Mouse (Mus musculus): ENCODE data around the gene Lama2.

Gene Lama2

DNA sequence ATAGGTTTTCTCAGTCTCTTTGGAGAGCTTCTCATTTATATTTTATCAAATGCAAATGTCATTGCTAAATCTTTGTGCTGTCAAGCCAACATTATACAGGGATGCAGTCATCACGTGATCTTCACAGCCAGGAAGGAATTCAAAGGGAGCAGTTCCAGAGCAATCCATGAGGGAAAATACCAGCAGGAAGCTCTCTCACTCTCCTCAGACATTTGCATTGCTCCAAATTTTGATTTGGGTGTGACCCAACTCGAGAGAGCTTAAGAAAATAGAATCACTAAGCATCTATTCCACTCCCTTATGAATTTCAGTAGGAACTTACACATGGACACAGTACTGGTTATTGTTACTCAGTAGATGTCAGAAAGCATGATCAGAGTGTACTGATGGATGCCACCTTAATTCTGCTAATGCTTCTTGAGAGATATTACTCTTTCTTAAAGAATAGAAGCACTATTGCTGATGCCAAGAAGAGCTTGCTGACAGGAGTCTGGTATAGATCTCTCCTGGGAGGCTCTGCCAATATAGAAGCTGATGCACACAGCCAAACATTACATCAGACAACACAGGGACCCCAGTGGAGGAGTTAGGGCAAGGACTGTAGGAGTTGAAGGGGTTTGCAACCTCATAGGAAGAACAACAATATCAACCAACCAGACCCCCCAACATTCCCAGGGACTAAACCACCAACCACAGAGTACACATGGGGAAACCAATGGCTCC, 236.5 kb downstream of the Lama2 start:
- DNase-seq = no peak

DNA sequence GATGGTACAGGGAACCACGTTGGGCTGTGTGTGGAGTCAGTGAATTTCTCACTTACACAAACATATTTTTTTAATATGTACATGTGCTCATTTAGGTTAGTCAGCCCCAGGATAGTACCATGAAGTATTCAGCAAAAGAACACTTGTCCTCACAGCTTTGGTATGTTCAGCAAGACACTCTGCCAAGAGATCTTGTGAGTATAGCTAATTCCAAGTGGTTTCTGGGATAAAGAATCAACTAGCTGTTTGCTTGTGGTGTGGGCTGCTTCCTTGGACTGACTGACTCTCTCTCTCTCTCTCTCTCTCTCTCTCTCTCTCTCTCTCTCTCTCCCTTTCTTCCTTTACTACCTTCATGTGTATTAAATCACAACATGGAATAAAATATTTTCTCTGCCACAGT, 241.3 kb downstream of the Lama2 start:
- DNase-seq = no peak

DNA sequence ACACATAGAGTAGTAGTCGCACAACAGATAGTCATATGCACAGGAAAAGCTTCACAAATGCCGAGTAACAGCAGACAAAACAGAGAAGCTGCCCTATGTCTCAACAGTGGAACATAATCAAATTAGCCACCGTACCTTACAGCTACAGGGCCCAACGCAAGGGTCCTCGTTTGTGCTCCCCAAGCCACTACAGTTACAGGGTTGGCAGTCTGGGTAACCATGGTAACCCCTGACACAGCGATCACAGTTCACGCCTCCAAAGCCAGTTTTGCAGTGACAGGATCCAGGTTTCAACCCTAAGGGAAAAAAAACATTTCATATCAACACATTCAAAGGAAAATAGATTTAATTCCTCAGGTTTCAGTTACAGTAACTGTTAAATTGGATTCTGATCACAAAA, 275.3 kb downstream of the Lama2 start:
- no peak for DNase-seq

GRCm38 (mm10) chr10:27322410-27322990, 297.1 kb downstream of the Lama2 start:
- no peak for DNase-seq

DNA sequence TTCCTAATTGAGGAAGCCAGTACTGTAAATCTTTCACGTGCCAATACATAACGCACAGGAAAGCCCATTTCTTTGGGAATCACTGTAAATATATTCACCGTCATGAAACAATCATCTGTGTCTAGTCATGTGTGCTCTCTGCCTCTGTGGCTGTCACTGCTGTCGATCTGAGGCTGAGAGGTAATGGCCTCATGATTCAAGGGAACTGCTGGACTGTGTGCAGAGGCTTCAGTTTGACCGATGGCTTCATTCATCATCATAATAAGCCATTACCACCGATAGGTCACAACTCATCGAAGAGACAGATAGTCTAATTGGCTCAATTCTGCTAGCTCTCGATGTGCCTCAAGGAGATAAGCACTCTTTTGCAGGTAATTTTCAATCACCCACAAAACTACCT, 312.1 kb downstream of the Lama2 start:
- DNase-seq = no peak

- DNase-seq = no peak
These were observed 314.3 kb downstream of the Lama2 start for GRCm38 (mm10) chr10:27305301-27305700.

- DNase-seq = no peak
These were observed 334.3 kb downstream of the Lama2 start for GRCm38 (mm10) chr10:27285098-27285860.

DNA sequence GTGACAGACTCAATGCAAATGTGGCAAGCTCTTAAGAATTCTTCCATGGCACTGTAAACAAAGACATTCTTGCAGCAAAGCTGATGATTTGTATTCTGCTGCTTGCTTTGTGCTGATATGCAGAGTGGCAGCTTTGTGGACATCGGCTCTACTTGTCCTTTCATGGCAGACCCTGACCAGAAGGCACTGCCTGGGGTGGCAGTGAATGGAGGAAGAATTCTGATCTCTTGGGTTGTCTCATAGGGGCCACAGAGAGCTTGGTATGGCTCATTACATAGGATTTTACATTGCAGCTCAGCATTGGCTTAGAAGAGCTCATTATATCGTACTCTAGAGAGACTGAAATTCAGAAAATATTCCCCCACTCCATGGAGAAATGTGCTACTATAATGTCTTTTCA, 352.1 kb downstream of the Lama2 start:
- no peak for DNase-seq

DNA sequence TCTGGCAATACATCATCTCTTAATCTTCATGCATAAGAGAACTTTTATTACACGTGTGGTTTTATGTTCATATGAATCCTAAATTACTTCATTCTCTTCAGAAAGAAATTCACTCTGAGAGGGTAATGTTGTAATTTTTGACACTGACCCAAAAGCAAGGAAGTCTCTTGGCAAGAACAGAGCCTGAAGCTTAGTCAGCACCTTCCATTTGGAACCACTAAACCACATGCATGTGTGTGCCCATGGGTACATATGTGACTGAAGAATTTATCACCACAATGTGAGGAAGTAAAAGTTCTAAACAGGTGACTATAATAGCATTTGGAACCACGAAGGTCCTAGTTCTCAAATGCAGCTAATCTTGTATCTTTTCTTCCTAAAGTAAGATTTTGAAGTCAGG, 353.7 kb downstream of the Lama2 start:
- no peak for DNase-seq

DNA sequence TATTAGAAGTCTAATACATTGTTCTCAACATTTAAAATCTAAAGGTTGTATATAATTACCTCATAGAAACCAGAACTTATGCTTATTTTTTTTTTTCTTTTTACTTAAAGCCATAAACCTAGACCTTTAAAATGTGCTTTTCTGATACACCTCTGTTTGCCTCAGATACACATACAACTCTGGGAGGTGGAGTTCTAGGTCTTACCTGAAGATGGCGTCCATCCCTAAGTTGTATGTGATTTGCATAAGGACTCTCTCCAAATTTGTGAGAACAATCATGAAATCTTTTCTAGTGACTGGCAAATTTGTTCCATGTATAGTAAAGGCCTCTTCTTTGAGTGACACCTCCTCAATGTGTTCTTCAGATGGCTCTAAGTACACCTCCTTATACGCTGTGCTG, 354.8 kb downstream of the Lama2 start:
- no peak for DNase-seq

- DNase-seq = no peak
These were observed 369.8 kb downstream of the Lama2 start for GRCm38 (mm10) chr10:27249741-27250140.

GRCm38 (mm10) chr10:27234755-27235154, 384.8 kb downstream of the Lama2 start:
- no peak for DNase-seq

- DNase-seq = no peak
These were observed 386.0 kb downstream of the Lama2 start for GRCm38 (mm10) chr10:27233577-27233976.

DNA sequence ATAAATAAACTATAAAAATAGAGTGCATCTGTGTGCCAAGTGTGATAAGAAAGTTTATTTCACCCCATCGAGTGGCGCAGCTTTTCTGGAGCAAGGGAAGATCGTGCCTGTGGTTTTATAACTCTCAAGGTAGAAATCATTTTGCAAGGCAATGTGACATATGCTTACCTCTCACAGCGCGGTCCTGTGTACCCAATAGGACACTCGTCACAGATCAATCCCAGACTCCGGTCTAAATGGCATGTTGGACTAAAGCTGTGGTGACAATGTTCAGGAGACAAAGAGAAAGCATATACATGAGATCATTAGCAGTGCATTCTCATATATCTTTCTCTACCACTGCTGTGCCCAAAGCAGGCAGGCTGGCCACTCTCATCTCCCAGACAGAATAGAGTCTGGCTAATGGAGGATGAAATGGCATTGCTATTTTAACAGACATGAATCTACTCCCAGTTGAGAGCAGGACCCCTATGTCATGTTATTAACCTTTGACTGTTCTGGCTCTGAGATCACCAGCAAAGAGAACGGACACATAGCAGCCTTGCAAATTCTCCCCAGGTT, 395.7 kb downstream of the Lama2 start:
- DNase-seq = no peak

DNA sequence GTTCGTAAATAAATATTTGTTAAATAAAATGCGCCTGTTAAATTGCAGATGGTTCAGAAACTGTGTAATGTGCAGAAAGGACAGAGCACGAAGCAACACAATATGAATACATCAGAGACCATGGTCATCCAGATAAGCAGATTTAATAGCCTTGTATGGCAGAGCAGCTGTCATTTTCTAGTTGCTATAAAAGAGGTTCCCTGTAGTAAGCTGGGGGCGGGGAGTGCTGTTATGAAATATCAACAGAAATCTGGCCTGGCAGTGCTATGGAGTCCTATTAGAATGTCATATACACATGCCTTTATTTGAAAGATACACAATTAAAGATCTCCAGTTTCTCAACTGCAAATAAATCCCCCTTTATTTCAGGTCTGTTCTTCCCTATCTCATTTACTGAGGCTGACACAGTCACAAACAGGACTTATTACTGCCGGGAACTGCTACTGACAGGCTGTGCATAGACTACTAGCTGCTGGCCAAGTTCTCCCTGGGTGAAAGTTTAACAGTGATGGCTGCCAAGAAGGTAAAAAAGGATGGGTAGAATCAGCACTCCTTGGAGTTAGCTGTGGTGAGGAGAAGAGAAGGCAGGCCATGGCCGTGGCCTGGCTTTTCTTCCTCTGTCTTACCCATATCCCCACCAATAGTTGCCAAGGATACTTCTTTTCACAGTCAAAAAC, 396.8 kb downstream of the Lama2 start:
- no peak for DNase-seq

- no peak for DNase-seq
These were observed 399.9 kb downstream of the Lama2 start for GRCm38 (mm10) chr10:27219698-27220097.

DNA sequence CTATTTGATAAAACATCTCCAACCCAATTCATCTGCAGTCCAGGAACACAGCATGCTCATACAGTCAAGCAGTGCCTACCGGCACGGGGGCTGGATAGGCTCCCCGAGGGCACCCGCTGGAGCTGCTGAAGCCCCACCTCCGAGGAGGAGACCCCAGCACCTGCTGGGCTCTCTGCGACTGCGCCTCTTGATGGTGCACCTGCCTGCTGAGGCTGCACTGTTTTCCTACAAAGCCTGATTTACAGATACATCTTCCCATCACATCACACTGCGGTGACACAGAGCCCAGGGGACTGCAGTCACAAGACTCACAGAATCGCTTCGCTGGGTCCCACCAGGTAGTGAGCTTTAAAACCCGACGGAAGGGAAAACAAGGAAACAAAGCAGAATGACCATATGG, 412.2 kb downstream of the Lama2 start:
- DNase-seq = no peak

DNA sequence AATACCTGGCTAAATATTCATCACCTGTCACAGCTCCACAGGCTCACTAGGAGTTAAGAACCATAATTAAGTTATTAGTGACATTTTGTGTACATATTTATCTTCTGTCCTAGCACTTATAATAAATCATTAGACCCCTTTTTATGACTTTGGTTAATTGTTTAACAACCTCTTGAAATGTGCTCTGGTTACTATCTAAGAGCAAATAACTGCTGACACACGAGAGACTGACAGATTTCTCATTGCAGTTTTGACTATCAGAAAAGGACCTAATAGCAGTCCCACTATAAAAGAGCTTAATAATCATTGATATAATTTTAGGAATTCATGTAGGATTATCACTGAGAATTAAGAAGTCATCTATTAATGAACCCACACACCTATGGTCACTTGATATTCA, 421.1 kb downstream of the Lama2 start:
- no peak for DNase-seq

- DNase-seq = no peak
These were observed 425.3 kb downstream of the Lama2 start for GRCm38 (mm10) chr10:27193986-27194908.

- DNase-seq = no peak
These were observed 430.8 kb downstream of the Lama2 start for GRCm38 (mm10) chr10:27188630-27189365.

DNA sequence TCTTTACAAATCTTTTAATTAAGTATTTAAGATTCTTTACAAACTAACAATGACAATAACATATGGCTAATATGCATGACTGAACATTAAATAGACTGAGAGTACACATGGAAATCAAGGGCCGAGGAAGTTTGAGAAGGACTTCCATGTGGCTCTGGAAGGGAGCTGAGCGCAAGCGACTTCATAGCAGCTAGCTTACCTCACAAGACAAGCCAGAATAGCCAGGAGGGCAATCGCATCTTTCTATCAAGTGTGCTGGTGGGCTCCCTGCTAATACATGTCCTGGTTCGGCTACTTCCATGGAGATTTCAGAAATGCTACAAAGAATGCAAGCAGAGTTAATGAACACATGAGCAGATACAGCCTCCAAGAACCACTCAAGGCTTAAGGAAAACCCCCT, 435.4 kb downstream of the Lama2 start:
- DNase-seq = no peak

Measured in kidney, postnatal 10 days (tissue).